Mouse (Mus musculus) forebrain, embryonic 13.5 days (tissue): ENCODE measurements around the gene Ccdc84. TPM values are rescaled to one million over a fixed set of nuclear protein-coding genes. Genes with fewer than 3 reads are reported as not detected.
"Not testable (repeated sequence)": the region's sequence is repeated elsewhere in the genome, so short reads cannot be mapped to it uniquely, and the experiment has no call there.

Source experiments
- ATAC-seq: fragments of 200-750 bp; cut with Nextera tagmentation; 2 replicates; pipeline ENCODE4 v1.8.0; 2017
- H3K27ac ChIP-seq: fragments of 300-500 bp; sonication (generic); 2 replicates; pipeline ENCODE4 v1.5.1; 2015; ENCODE audit warnings: inconsistent platforms, mild to moderate bottlenecking, moderate library complexity
- H3K27me3 ChIP-seq: fragments of 300-500 bp; sonication (generic); 2 replicates; pipeline ENCODE4 v1.6.1; 2015; ENCODE audit warnings: mild to moderate bottlenecking, inconsistent platforms
- H3K36me3 ChIP-seq: fragments of 300-500 bp; sonication (generic); 2 replicates; pipeline ENCODE4 v1.6.1; 2015; ENCODE audit warnings: mild to moderate bottlenecking, inconsistent platforms; ENCODE audit not compliant: poor library complexity, severe bottlenecking
- H3K4me1 ChIP-seq: fragments of 300-500 bp; sonication (generic); 2 replicates; pipeline ENCODE4 v1.6.1; 2015; ENCODE audit warnings: inconsistent platforms
- H3K4me2 ChIP-seq: fragments of 300-500 bp; sonication (generic); 2 replicates; pipeline ENCODE4 v1.6.1; 2015; ENCODE audit warnings: inconsistent platforms, mild to moderate bottlenecking, moderate library complexity
- H3K4me3 ChIP-seq: fragments of 300-500 bp; sonication (generic); 2 replicates; pipeline ENCODE4 v1.5.1; 2015; ENCODE audit warnings: mild to moderate bottlenecking, inconsistent platforms
- H3K9ac ChIP-seq: fragments of 300-500 bp; sonication (generic); 2 replicates; pipeline ENCODE4 v1.6.1; 2015; ENCODE audit warnings: mild to moderate bottlenecking, inconsistent platforms
- H3K9me3 ChIP-seq: fragments of 300-500 bp; sonication (generic); replicated peaks from 2 replicates; pipeline ENCODE4 v1.6.1; 2016; ENCODE audit warnings: inconsistent platforms
- WGBS: fragments of 180-500 bp; shearing (Covaris S2); methylation state at CpG from one replicate; pipeline ENCODE4 v1.1.7; 2015; 5-methylcytosine and 5-hydroxymethylcytosine counted together
- microRNA-seq: library from miRNA; unstranded; fragments of <30 nt; microRNA quantifications from one replicate; pipeline ENCODE4, GENCODE M21; 2016
- polyA plus RNA-seq: library from polyadenylated mRNA; unstranded; fragments of >200 nt; fragmentation: Nextera tagmentation; extraction: Ambion mirVana; gene quantifications from 2 replicates; pipeline ENCODE4 v1.2.1, GENCODE M21; 2015

Gene Ccdc84
- polyA plus RNA-seq, 1 experiment from 2014 or later = 30.3 TPM

DNA sequence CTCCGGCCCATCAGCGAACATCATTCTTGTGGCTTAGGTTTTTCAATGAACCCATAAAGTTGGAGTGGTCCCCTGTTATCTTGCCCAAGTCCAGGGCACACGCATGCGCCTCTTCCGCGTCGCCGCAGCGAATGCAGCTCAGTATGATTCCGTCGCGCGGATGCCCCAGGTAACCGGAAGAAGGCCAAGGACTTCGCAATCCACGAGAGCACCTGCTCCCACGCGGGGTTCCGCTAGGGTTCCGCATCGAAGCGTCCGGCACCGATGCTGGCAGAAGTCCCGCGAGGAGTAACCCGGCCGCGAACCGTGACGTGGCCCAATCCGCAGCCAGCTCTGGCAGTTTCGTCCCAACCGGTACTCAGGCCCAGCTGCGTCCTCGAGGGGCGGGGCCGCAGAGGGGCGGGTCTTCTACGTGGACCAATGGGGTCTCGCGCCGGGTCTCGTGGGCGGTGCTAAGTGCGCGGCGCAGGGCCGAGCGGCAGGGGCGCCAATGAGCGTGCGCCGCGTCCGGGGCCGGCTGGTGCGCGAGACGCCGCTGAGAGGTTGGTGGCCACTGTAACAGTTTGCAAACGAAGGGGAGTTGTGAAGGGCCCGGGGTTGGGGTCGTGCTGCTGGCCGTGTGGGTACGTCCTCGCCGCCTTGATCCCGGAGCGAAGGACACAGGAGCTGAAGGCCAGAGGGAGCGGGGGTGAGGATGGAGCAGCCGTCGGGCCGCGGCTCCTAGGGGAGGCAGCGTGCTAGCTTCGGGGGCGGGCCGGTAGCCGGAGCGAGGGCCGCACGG is 39.1 kb downstream of the Ccdc84 start, which contains the start of gene Hyou1:
TSS of gene Hyou1 (plus strand) at position 437 of the 781 bp plus-strand sequence.
- no peaks in the 10 kb centered on the region for H3K27me3 ChIP-seq
- peaks cover 21% of the 10 kb centered on the region for H3K4me1 ChIP-seq
- peaks cover 37% of the 10 kb centered on the region for H3K36me3 ChIP-seq
- H3K4me3 ChIP-seq = peak within 1 kb of the TSS; percentile 90
- ATAC-seq = peak; percentile 99
- WGBS = under 1% methylated on average over 81 of the region's 83 CpGs
- peak within 1 kb of the TSS; percentile 98 for H3K9ac ChIP-seq
- no peaks in the 10 kb centered on the region for H3K9me3 ChIP-seq
- peak within 1 kb of the TSS; percentile 93 for H3K4me2 ChIP-seq
- H3K27ac ChIP-seq = peak within 1 kb of the TSS; percentile 81

DNA sequence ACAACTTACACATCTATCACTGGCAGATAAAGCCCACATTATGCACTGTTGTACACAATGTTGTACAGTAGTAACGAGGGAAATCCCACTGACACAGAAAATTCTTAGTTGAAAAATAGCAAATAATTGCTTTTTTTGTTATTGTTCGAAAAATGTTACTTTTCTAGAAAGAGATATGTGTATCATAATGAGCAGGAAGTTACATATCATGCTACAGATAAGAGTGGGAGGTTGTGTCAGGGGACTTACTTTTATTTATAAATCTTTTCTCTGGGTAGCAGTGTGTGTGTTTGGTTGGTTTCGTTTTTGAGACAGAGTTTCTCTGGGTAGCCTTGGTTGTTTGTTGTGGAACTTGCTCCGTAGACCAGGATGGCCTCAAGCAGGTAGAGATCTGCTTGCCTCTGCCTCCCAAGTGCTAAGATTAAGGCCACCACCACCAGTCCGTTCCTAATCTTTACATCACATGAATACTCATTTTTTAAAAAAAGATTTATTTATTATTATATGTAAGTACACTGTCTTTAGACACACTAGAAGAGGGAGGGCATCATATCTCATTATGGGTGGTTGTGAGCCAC is 40.1 kb downstream of the Ccdc84 start:
- Histone ChIP-seq H3K27me3 (no peaks in the 10 kb centered on the region), H3K4me3 (peak overlapping the region; percentile 90), H3K36me3 (peaks cover 27% of the 10 kb centered on the region), H3K4me1 (peaks cover 21% of the 10 kb centered on the region), H3K4me2 (peak overlapping the region; percentile 93), H3K9ac (peak overlapping the region; percentile 81), H3K27ac (peak overlapping the region; percentile 77), H3K9me3 (no peaks in the 10 kb centered on the region)
- WGBS = 91% methylated on average over 5 of the region's 5 CpGs
- ATAC-seq = no peak

DNA sequence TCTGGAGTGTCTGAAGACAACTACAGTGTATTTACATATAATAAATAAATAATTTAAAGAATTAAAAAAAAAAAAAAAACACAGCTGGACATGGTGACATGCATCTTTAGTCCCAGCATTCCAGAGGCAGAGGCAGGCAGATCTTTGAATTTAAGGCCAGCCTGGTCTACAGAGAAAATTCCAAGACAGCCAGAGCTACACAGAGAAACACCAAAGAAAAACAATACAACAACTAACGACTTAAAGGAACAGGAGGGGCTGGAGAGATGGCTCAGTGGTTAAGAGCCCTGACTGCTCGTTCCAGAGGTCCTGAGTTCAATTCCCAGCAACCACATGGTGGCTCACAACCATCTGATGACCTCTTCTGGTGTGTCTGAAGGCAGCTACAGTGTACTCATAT is 41.0 kb downstream of the Ccdc84 start:
- H3K27ac ChIP-seq, H3K9ac ChIP-seq, H3K27me3 ChIP-seq, H3K4me2 ChIP-seq, H3K4me3 ChIP-seq, H3K9me3 ChIP-seq, ATAC-seq: not testable (repeated sequence)
- H3K36me3 ChIP-seq = peaks cover 18% of the 10 kb centered on the region
- 80% methylated on average over 2 of the region's 2 CpGs for WGBS
- H3K4me1 ChIP-seq = peaks cover 21% of the 10 kb centered on the region

DNA sequence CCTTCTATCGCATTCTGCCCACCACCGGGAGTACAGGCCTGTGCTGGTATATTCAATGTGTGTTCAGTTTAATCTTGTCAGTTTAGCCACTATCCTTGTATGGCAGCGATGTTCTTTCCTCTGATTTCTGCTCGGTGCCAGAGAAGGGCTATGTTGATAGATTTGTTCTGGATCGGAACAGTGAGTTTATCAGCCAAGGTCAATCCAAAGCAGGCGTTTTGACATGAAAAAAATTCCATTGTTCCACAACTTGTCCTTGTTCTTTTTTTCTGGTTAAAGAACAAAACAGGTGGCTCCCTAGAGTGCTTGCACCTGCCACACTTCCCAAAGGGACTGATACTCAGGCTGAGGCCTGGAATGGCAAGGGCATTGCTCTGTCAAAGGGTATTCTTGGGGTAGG is 42.2 kb downstream of the Ccdc84 start:
- Histone ChIP-seq H3K4me2 (no peak overlapping the region), H3K4me3 (no peak overlapping the region), H3K27me3 (no peaks in the 10 kb centered on the region), H3K9me3 (no peaks in the 10 kb centered on the region), H3K9ac (no peak overlapping the region), H3K4me1 (peaks cover 21% of the 10 kb centered on the region), H3K27ac (no peak overlapping the region), H3K36me3 (peaks cover 6% of the 10 kb centered on the region)
- no peak for ATAC-seq
- whole genome bisulfite sequencing = 89% methylated on average over 6 of the region's 6 CpGs

DNA sequence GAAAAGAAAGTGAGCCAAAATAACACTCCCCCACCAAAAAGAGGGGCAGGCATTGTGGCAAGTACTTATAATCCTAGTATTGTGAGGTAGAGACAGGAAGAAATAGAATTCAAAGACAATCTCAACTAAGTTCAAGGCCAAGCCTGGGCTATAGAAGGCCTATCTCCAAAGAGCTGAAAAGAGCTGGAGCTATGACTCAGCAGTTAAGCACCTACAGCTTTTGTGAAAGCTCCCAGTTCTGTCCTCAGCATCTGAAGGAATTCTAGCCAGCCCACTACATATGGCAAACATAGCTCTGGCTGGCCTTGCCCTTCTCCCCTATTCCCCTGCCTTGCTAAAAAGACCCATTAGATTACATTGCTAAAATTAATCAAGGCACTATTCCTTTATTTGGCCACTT is 45.0 kb downstream of the Ccdc84 start:
- no peaks in the 10 kb centered on the region for H3K9me3 ChIP-seq
- no peaks in the 10 kb centered on the region for H3K36me3 ChIP-seq
- H3K9ac ChIP-seq = no peak overlapping the region
- no peak overlapping the region for H3K4me2 ChIP-seq
- H3K27ac ChIP-seq = no peak overlapping the region
- ATAC-seq = no peak
- no peak overlapping the region for H3K4me3 ChIP-seq
- no peaks in the 10 kb centered on the region for H3K27me3 ChIP-seq
- H3K4me1 ChIP-seq = peaks cover 8% of the 10 kb centered on the region; the same call in 1 of the 2 replicates

DNA sequence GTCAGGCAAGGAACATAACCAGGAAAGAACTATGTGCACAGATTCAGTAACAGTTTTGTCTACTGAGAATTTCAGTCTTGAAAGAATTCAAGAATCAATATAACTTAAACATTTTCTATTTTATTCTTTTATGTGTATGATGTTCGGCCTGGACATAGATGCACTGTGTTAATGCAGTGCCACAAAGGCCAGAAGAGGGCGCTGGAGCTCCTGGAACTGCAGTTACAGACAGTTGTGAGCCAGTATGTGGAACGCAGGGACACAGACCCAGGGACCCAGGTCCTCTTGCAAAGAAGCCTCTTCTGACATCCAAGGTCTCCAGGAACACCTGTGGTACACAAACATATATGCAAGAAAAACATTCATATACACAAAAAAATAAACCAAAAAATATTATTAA is 53.9 kb downstream of the Ccdc84 start:
- peaks cover 3% of the 10 kb centered on the region for H3K36me3 ChIP-seq
- 57% methylated on average over 3 of the region's 3 CpGs for WGBS
- ATAC-seq = no peak
- H3K9me3 ChIP-seq = no peaks in the 10 kb centered on the region
- no peak overlapping the region for H3K9ac ChIP-seq
- H3K4me1 ChIP-seq = peaks cover 11% of the 10 kb centered on the region
- H3K4me2 ChIP-seq = no peak overlapping the region
- no peaks in the 10 kb centered on the region for H3K27me3 ChIP-seq
- H3K27ac ChIP-seq = no peak overlapping the region
- no peak overlapping the region for H3K4me3 ChIP-seq

DNA sequence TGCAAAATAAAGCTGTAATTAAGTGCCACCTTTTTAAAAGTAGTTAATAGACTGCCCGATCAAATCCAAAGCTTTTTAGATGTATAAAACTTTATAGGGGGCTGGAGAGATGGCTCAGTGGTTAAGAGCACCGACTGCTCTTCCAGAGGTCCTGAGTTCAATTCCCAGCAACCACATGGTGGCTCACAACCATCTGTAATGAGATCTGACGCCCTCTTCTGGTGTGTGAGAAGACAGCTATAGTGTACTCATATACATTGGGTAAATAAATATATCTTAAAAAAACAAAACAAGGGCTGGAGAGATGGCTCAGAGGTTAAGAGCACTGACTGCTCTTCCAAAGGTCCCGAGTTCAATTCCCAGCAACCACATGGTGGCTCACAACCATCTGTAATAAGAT is 56.4 kb downstream of the Ccdc84 start:
- H3K27ac ChIP-seq = peak overlapping the region; percentile 40; the same call in 1 of the 2 replicates
- not testable (repeated sequence) for H3K27me3 ChIP-seq, H3K9me3 ChIP-seq
- H3K36me3 ChIP-seq = peaks cover 26% of the 10 kb centered on the region
- H3K4me1 ChIP-seq = peaks cover 11% of the 10 kb centered on the region
- peak; percentile 59; the same call in 1 of the 2 replicates for ATAC-seq
- WGBS = 46% methylated on average over 4 of the region's 4 CpGs
- H3K4me3 ChIP-seq = peak overlapping the region; percentile 96
- peak overlapping the region; percentile 70 for H3K4me2 ChIP-seq
- H3K9ac ChIP-seq = peak overlapping the region; percentile 88; the same call in 1 of the 2 replicates

DNA sequence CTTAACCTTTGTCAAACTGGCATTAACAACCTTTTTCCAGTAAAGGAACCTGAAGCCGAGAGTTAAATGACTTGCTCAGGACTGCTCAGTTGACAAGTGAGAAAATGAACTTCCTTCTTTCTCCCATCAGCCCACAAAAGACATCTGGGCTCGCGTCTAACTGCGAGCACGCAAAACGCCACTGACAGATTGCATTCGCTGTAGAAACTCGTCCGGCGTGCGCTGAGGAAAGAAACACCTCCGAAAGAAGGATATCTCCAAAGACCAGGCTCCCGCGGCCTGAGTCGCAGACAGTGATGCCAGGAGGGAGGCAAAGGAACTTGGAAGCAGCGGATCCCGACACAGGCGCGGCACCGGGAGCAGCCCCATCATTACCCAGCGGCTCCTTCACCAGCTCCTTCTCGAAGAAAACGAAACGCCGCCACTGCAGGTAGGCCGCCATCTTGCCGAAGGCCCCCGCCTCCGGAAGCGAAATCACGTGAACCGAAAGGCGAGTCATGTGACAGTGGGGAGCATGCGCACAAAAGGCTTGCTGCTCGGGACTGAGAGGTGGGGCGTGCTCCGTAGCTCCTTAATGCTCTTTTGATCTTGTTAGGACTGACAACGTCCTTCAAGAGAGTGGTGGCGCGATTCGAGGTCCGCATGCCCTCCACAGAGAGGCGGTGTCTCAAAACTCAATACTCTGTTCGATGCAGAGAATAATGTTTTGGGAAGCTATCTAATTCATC is 57.0 kb downstream of the Ccdc84 start, which contains the start of gene Vps11:
TSS of gene Vps11 (minus strand) at position 481 of the 728 bp plus-strand sequence.
- peak within 1 kb of the TSS; percentile 88 for H3K9ac ChIP-seq
- H3K4me2 ChIP-seq = peak within 1 kb of the TSS; percentile 70
- peaks cover 32% of the 10 kb centered on the region for H3K36me3 ChIP-seq
- H3K4me3 ChIP-seq = peak within 1 kb of the TSS; percentile 96
- under 1% methylated on average over 44 of the region's 44 CpGs for WGBS
- no peaks in the 10 kb centered on the region for H3K9me3 ChIP-seq
- peaks cover 11% of the 10 kb centered on the region for H3K4me1 ChIP-seq
- peak within 1 kb of the TSS; percentile 57 for H3K27ac ChIP-seq
- peak; percentile 96 for ATAC-seq
- no peaks in the 10 kb centered on the region for H3K27me3 ChIP-seq

Small RNA genes within 50 kb of the gene (microRNA-seq; reads per million reads assigned to microRNA genes)
- not detected for gene Mir7085

Other genes starting within 250 kb of the Ccdc84 start
- 25.2 and 26.4 TPM in 2 replicates for gene Cbl, start 184.5 kb downstream of the Ccdc84 start, polyA plus RNA-seq
- not detected in 2 replicates for gene Ccdc153, start 177.9 kb downstream of the Ccdc84 start, polyA plus RNA-seq
- gene Pdzd3, start 167.1 kb downstream of the Ccdc84 start, polyA plus RNA-seq = 0.39 and 0.40 TPM in 2 replicates
- 4.4 and 4.5 TPM in 2 replicates for gene Nlrx1, start 150.0 kb downstream of the Ccdc84 start, polyA plus RNA-seq
- gene Abcg4, start 130.0 kb downstream of the Ccdc84 start, polyA plus RNA-seq = 9.2 and 10.9 TPM in 2 replicates
- gene Hinfp, start 112.9 kb downstream of the Ccdc84 start, polyA plus RNA-seq = 30.5 and 38.4 TPM in 2 replicates
- 14.0 and 19.6 TPM in 2 replicates for gene C2cd2l, start 98.3 kb downstream of the Ccdc84 start, polyA plus RNA-seq
- gene Dpagt1, start 92.5 kb downstream of the Ccdc84 start, polyA plus RNA-seq = 36.8 and 40.1 TPM in 2 replicates
- 393 TPM in 2 replicates for gene H2afx, start 83.9 kb downstream of the Ccdc84 start, polyA plus RNA-seq
- gene Hmbs, start 74.3 kb downstream of the Ccdc84 start, polyA plus RNA-seq = 91.6 and 92.2 TPM in 2 replicates
- 34.9 and 37.9 TPM in 2 replicates for gene Vps11, start 56.9 kb downstream of the Ccdc84 start, polyA plus RNA-seq
- gene Hyou1, start 39.1 kb downstream of the Ccdc84 start, polyA plus RNA-seq = 22.4 and 26.5 TPM in 2 replicates
- 23.3 and 29.6 TPM in 2 replicates for gene Slc37a4, start 21.7 kb downstream of the Ccdc84 start, polyA plus RNA-seq
- gene Rps25, start 11.4 kb downstream of the Ccdc84 start, polyA plus RNA-seq = 1,416 and 1,661 TPM in 2 replicates
- gene Trappc4, start 11.0 kb downstream of the Ccdc84 start, polyA plus RNA-seq = 311 and 314 TPM in 2 replicates
- gene Foxr1, start 22.6 kb upstream of the Ccdc84 start, polyA plus RNA-seq = not detected in 2 replicates
- not detected in 2 replicates for gene Upk2, start 36.4 kb upstream of the Ccdc84 start, polyA plus RNA-seq
- 8.6 and 9.1 TPM in 2 replicates for gene Bcl9l, start 64.3 kb upstream of the Ccdc84 start, polyA plus RNA-seq
- gene Cxcr5, start 143.3 kb upstream of the Ccdc84 start, polyA plus RNA-seq = not detected in 2 replicates
- 28.1 and 30.0 TPM in 2 replicates for gene Ddx6, start 186.3 kb upstream of the Ccdc84 start, polyA plus RNA-seq